Mouse (Mus musculus) bone marrow, adult 2 months (tissue): ENCODE measurements at regions not wholly inside any gene's neighbourhood (a gene's known extent, or its start where the extent isn't known, plus 50 kb on each side); places are given as distances from the start of the nearest gene placed in this dataset.

Source experiments
- CTCF ChIP-seq: fragments of 200-500 bp; IDR thresholded peaks from 2 replicates; pipeline ENCODE4 v1.5.1; 2011; ENCODE audit warnings: low read length, control low read depth; ENCODE audit not compliant: control insufficient read depth, insufficient read depth
- POLR2A ChIP-seq: fragments of 200-500 bp; IDR thresholded peaks from 2 replicates; pipeline ENCODE4 v1.6.1; 2011; ENCODE audit warnings: low read depth, mild to moderate bottlenecking, control low read depth, low read length, borderline replicate concordance; ENCODE audit not compliant: control insufficient read depth

DNA sequence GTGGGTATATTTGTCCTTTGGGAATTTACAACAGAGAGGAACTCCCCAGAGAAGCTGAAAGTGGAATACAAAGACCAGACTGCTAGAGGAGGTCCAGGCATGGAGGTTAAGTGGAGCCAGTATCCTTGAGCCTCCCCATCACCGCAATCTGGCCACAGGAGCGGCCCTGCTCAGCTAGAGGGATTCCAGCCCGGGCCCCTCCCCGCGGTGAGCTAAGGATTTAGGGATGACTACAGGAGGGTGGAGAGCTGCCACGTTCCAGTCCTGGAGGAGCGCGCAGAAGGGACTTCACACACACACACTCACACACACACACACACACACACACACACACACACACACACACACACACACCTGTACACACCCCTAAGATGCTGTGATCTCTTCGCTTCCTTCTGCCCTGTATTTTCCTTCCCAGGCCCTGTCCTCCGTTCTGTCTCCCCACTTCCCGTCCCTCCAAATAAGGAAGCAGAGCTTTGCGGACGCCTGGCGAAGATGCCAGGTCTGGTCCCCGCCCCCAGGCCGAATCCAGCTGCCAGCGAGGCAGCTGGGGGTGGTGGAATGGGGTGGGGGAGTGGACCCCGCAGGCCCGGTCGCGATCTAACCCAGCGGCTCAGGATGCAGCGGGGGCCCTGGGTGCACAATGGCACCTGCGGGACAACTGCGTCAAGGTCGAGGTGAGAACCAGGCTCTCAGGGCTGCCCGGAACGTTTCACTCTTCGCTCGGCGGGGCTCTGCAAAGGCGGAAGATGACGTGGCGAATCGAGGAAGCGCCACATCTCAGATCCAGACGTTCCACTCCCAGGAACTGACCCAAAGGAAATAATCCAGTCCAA, 105.3 kb upstream of the Mgme1 start:
- TF ChIP-seq CTCF, result no peak
- 0 out of 2 replicates have a peak, but pooled peaks have one; percentile 25 for TF ChIP-seq POLR2A
